Mouse (Mus musculus): ENCODE measurements around the gene Rimkla. TPM values are rescaled to one million over a fixed set of nuclear protein-coding genes. Genes with fewer than 3 reads are reported as not detected.

The Rimkla gene
- total and polyA plus RNA-seq, 3 experiments, result not detected

- TF ChIP-seq NELFE (IDR thresholded peaks at IDR 0.05; ENCODE audit: low read depth, low read length) (no peak), CHD1 (IDR thresholded peaks at IDR 0.05; ENCODE audit: low read depth, low read length) (no peak), NRF1 (IDR thresholded peaks at IDR 0.05; ENCODE audit: insufficient read depth, low read depth, low read length, poor library complexity, severe bottlenecking) (no peak), CTCF (IDR thresholded peaks at IDR 0.05 in 2 of 3, conservative IDR thresholded peaks at IDR 0.05 in 1 of 3; ENCODE audit: control insufficient read depth in 1 of 3, insufficient read depth in 1 of 3, low read depth in 2 of 3, low read length in 3 of 3, poor library complexity in 1 of 3, severe bottlenecking in 1 of 3) (no peak), ZMIZ1 (IDR thresholded peaks at IDR 0.05; ENCODE audit: low read depth, low read length) (no peak), E2F4 (IDR thresholded peaks at IDR 0.05; ENCODE audit: borderline replicate concordance, low read depth, low read length) (no peak), GATA1 (IDR thresholded peaks at IDR 0.05; ENCODE audit: low read depth, low read length) (no peak), MEF2A (IDR thresholded peaks at IDR 0.05; ENCODE audit: extremely low read depth, insufficient replicate concordance, low read depth, low read length, poor library complexity, severe bottlenecking) (no peak), SIN3A (IDR thresholded peaks at IDR 0.05; ENCODE audit: low read length) (no peak)
- no peaks in the 10 kb centered on the region for H3K36me3 ChIP-seq (ENCODE audit: control insufficient read depth in 1 of 2, insufficient read depth in 2 of 2, low read length in 2 of 2)
- H3K79me2 ChIP-seq (ENCODE audit: control insufficient read depth, insufficient read depth, low read length, poor library complexity), result no peaks in the 10 kb centered on the region
- no peak overlapping the region for H3K27ac ChIP-seq (ENCODE audit: control insufficient read depth, low read depth, low read length)
- H3K9ac ChIP-seq (ENCODE audit: control insufficient read depth, low read depth, low read length, poor library complexity, severe bottlenecking), result no peak overlapping the region
- H3K9me3 ChIP-seq (replicated peaks; ENCODE audit: insufficient read depth, low read length), result no peaks in the 10 kb centered on the region
- no peak for DNase-seq (ENCODE audit: low read depth, low spot score)
- H3K4me3 ChIP-seq (ENCODE audit: control insufficient read depth in 1 of 2, insufficient read depth in 1 of 2, low read depth in 2 of 2, low read length in 2 of 2), result no peak overlapping the region
- no peaks in the 10 kb centered on the region for H3K4me1 ChIP-seq (ENCODE audit: control insufficient read depth in 1 of 2, insufficient read depth in 2 of 2, low read length in 2 of 2)
- H3K27me3 ChIP-seq (ENCODE audit: control insufficient read depth in 1 of 2, insufficient read depth in 2 of 2, low read length in 2 of 2), result no peaks in the 10 kb centered on the region; a peak in 1 of 4 replicates
Measured at GRCm38 (mm10) chr4:119462457-119462856, 30.0 kb downstream of the Rimkla start.

GRCm38 (mm10) chr4:119460728-119461141 lies 31.7 kb downstream of the Rimkla start:
- H3K9ac ChIP-seq (ENCODE audit: control insufficient read depth, low read depth, low read length, poor library complexity, severe bottlenecking), result no peak overlapping the region
- no peaks in the 10 kb centered on the region for H3K4me1 ChIP-seq (ENCODE audit: control insufficient read depth in 1 of 2, insufficient read depth in 2 of 2, low read length in 2 of 2)
- no peaks in the 10 kb centered on the region for H3K9me3 ChIP-seq (replicated peaks; ENCODE audit: insufficient read depth, low read length)
- TF ChIP-seq CHD1 (IDR thresholded peaks at IDR 0.05; ENCODE audit: low read depth, low read length), result no peak
- no peak for TF ChIP-seq ZNF384 (IDR thresholded peaks at IDR 0.05; ENCODE audit: low read depth, low read length)
- TF ChIP-seq POLR2AphosphoS2 (IDR thresholded peaks at IDR 0.05; ENCODE audit: low read length), result no peak
- no peak for TF ChIP-seq RCOR1 (IDR thresholded peaks at IDR 0.05; ENCODE audit: low read depth, low read length)
- no peak for TF ChIP-seq MAZ (IDR thresholded peaks at IDR 0.05; ENCODE audit: low read depth, low read length)
- TF ChIP-seq JUND (IDR thresholded peaks at IDR 0.05; ENCODE audit: low read depth, low read length), result no peak
- TF ChIP-seq GABPA (IDR thresholded peaks at IDR 0.05; ENCODE audit: low read depth, low read length), result no peak
- no peak for TF ChIP-seq SIN3A (IDR thresholded peaks at IDR 0.05; ENCODE audit: low read length)
- no peak for TF ChIP-seq TAL1 (IDR thresholded peaks at IDR 0.05; ENCODE audit: low read length)
- no peak for TF ChIP-seq TBP (IDR thresholded peaks at IDR 0.05; ENCODE audit: low read depth, low read length)
- no peak for TF ChIP-seq MAX (IDR thresholded peaks at IDR 0.05; ENCODE audit: low read length)
- no peak for TF ChIP-seq KAT2A (conservative IDR thresholded peaks at IDR 0.05; ENCODE audit: low read depth, low read length)
- no peak overlapping the region for H3K27ac ChIP-seq (ENCODE audit: control insufficient read depth, low read depth, low read length)
- peaks cover 0 to 2% of the 10 kb centered on the region in 2 experiments; a peak in 1 of 4 replicates for H3K27me3 ChIP-seq (ENCODE audit: control insufficient read depth in 1 of 2, insufficient read depth in 2 of 2, low read length in 2 of 2)
- H3K79me2 ChIP-seq (ENCODE audit: control insufficient read depth, insufficient read depth, low read length, poor library complexity), result no peaks in the 10 kb centered on the region
- no peak for DNase-seq (ENCODE audit: low read depth, low spot score)
- no peaks in the 10 kb centered on the region for H3K36me3 ChIP-seq (ENCODE audit: control insufficient read depth in 1 of 2, insufficient read depth in 2 of 2, low read length in 2 of 2)
- no peak overlapping the region for H3K4me3 ChIP-seq (ENCODE audit: control insufficient read depth in 1 of 2, insufficient read depth in 1 of 2, low read depth in 2 of 2, low read length in 2 of 2)

All from MEL (cell line).